Mouse (Mus musculus): Measurements from ENCODE around the gene Hsp90ab1.

The Hsp90ab1 gene

GRCm38 (mm10) chr17:45559732-45560525 lies 13.1 kb downstream of the Hsp90ab1 start:
- DNase-seq (ENCODE audit: extremely low read depth, low read depth), result no peak

GRCm38 (mm10) chr17:45557998-45558862 lies 14.8 kb downstream of the Hsp90ab1 start:
- no peak for DNase-seq (ENCODE audit: extremely low read depth, low read depth)

GRCm38 (mm10) chr17:45557246-45557824 lies 15.7 kb downstream of the Hsp90ab1 start:
- DNase-seq (ENCODE audit: extremely low read depth, low read depth), result no peak

GRCm38 (mm10) chr17:45556514-45557245 lies 16.4 kb downstream of the Hsp90ab1 start:
- DNase-seq (ENCODE audit: extremely low read depth, low read depth), result peak; percentile 68

GRCm38 (mm10) chr17:45556107-45556489 lies 17.0 kb downstream of the Hsp90ab1 start:
- no peak for DNase-seq (ENCODE audit: extremely low read depth, low read depth)

GRCm38 (mm10) chr17:45555452-45556106 lies 17.5 kb downstream of the Hsp90ab1 start, which contains the start of gene Nfkbie:
Nfkbie (plus strand) TSS chr17:45555703.
- DNase-seq (ENCODE audit: extremely low read depth, low read depth), result peak; percentile 68

- peak; percentile 65 for DNase-seq (ENCODE audit: extremely low read depth, low read depth)
These were observed 18.7 kb downstream of the Hsp90ab1 start for GRCm38 (mm10) chr17:45554420-45554819.

- DNase-seq (ENCODE audit: extremely low read depth, low read depth), result no peak
These were observed 20.0 kb downstream of the Hsp90ab1 start for GRCm38 (mm10) chr17:45553065-45553464.

GRCm38 (mm10) chr17:45551816-45552451 lies 21.1 kb downstream of the Hsp90ab1 start:
- peak; percentile 60 for DNase-seq (ENCODE audit: extremely low read depth, low read depth)

- no peak for DNase-seq (ENCODE audit: extremely low read depth, low read depth)
These were observed 21.7 kb downstream of the Hsp90ab1 start for GRCm38 (mm10) chr17:45551249-45551796.

GRCm38 (mm10) chr17:45550253-45550652 lies 22.8 kb downstream of the Hsp90ab1 start:
- DNase-seq (ENCODE audit: extremely low read depth, low read depth), result no peak

- no peak for DNase-seq (ENCODE audit: extremely low read depth, low read depth)
These were observed 23.4 kb downstream of the Hsp90ab1 start, which contains the start of gene Tmem151b for GRCm38 (mm10) chr17:45549617-45550181. Tmem151b (minus strand) TSS chr17:45549677.

- no peak for DNase-seq (ENCODE audit: extremely low read depth, low read depth)
These were observed 24.2 kb downstream of the Hsp90ab1 start for GRCm38 (mm10) chr17:45548541-45549512.

- DNase-seq (ENCODE audit: extremely low read depth, low read depth), result no peak
These were observed 25.4 kb downstream of the Hsp90ab1 start for GRCm38 (mm10) chr17:45547461-45548190.

GRCm38 (mm10) chr17:45546941-45547340 lies 26.1 kb downstream of the Hsp90ab1 start:
- DNase-seq (ENCODE audit: extremely low read depth, low read depth), result no peak

GRCm38 (mm10) chr17:45545278-45545961 lies 27.7 kb downstream of the Hsp90ab1 start:
- no peak for DNase-seq (ENCODE audit: extremely low read depth, low read depth)

- DNase-seq (ENCODE audit: extremely low read depth, low read depth), result no peak
These were observed 28.2 kb downstream of the Hsp90ab1 start for GRCm38 (mm10) chr17:45544873-45545277.
